9 mouse cellular contexts compared by ENCODE assay signal in genomic region chr8:117470342-117470781, GRCm38 (mm10). TPM values are rescaled to one million over a fixed set of nuclear protein-coding genes. Genes with fewer than 3 reads are reported as not detected.
DNase-seq lines count a peak whose midpoint lies in the region; ATAC-seq lines count a peak whose summit lies in the region.
"Had no signal": no experiment of that assay in that cellular context is flagged by ENCODE, and none has a peak within 500 bp of the region (broad histone marks: within the 10 kb centered on the region; RNA-seq: fewer than 3 reads in every experiment).

No protein-coding gene starts in this region.

- no peaks in the 10 kb centered on the region for H3K9me3 ChIP-seq in embryonic facial prominence, embryonic 15.5 days (replicated peaks)
- H3K9me3 ChIP-seq in heart, embryonic 15.5 days (replicated peaks), result no peaks in the 10 kb centered on the region
- H3K9me3 ChIP-seq in kidney, embryonic 16.5 days (ENCODE audit: low read length), result no peaks in the 10 kb centered on the region
- H3K9me3 ChIP-seq in limb, embryonic 13.5 days, result no peaks in the 10 kb centered on the region
- no peaks in the 10 kb centered on the region for H3K9me3 ChIP-seq in midbrain, embryonic 16.5 days (replicated peaks; ENCODE audit: control insufficient read depth, low read length, poor library complexity, severe bottlenecking)
- no peaks in the 10 kb centered on the region for H3K9me3 ChIP-seq in stomach, embryonic 16.5 days (replicated peaks; ENCODE audit: control insufficient read depth, low read length)

- peak; percentile 29 for DNase-seq in urinary bladder, adult 2 months (ENCODE audit: low spot score)
- no peak for DNase-seq in urinary bladder, postnatal 25 days (ENCODE audit: low spot score)

- H3K9ac ChIP-seq in embryonic facial prominence, embryonic 15.5 days, result no peak overlapping the region
- no peak overlapping the region for H3K9ac ChIP-seq in heart, embryonic 15.5 days
- H3K9ac ChIP-seq in kidney, embryonic 16.5 days (replicated peaks; ENCODE audit: low read length), result peak overlapping the region; percentile 57
- peak overlapping the region; percentile 45 for H3K9ac ChIP-seq in limb, embryonic 13.5 days
- H3K9ac ChIP-seq in midbrain, embryonic 16.5 days (ENCODE audit: low read depth, low read length), result peak overlapping the region; percentile 65
- H3K9ac ChIP-seq in stomach, embryonic 16.5 days (ENCODE audit: low read length), result peak overlapping the region; percentile 50

- H3K36me3 ChIP-seq in embryonic facial prominence, embryonic 15.5 days, result no peaks in the 10 kb centered on the region
- no peaks in the 10 kb centered on the region for H3K36me3 ChIP-seq in heart, embryonic 15.5 days
- no peaks in the 10 kb centered on the region for H3K36me3 ChIP-seq in kidney, embryonic 16.5 days (ENCODE audit: insufficient read depth, low read length)
- H3K36me3 ChIP-seq in limb, embryonic 13.5 days, result no peaks in the 10 kb centered on the region
- H3K36me3 ChIP-seq in midbrain, embryonic 16.5 days (ENCODE audit: control insufficient read depth, insufficient read depth, low read length), result no peaks in the 10 kb centered on the region
- no peaks in the 10 kb centered on the region for H3K36me3 ChIP-seq in stomach, embryonic 16.5 days (ENCODE audit: control insufficient read depth, insufficient read depth, low read length)

- H3K27me3 ChIP-seq in embryonic facial prominence, embryonic 15.5 days, result no peaks in the 10 kb centered on the region
- H3K27me3 ChIP-seq in heart, embryonic 15.5 days, result no peaks in the 10 kb centered on the region
- H3K27me3 ChIP-seq in kidney, embryonic 16.5 days (ENCODE audit: insufficient read depth, low read length), result no peaks in the 10 kb centered on the region
- H3K27me3 ChIP-seq in limb, embryonic 13.5 days, result no peaks in the 10 kb centered on the region
- no peaks in the 10 kb centered on the region for H3K27me3 ChIP-seq in midbrain, embryonic 16.5 days (ENCODE audit: control insufficient read depth, insufficient read depth, low read depth, low read length)
- no peaks in the 10 kb centered on the region for H3K27me3 ChIP-seq in stomach, embryonic 16.5 days (ENCODE audit: control insufficient read depth, insufficient read depth, low read length)
- H3K27me3 ChIP-seq: CH12.LX had no signal

- peak overlapping the region; percentile 46 for H3K4me2 ChIP-seq in embryonic facial prominence, embryonic 15.5 days (replicated peaks)
- peak overlapping the region; percentile 57 for H3K4me2 ChIP-seq in heart, embryonic 15.5 days
- H3K4me2 ChIP-seq in kidney, embryonic 16.5 days (replicated peaks; ENCODE audit: low read depth, low read length), result peak overlapping the region; percentile 55
- peak overlapping the region; percentile 57 for H3K4me2 ChIP-seq in limb, embryonic 13.5 days (replicated peaks)
- peak overlapping the region; percentile 60 for H3K4me2 ChIP-seq in midbrain, embryonic 16.5 days (ENCODE audit: low read length)
- H3K4me2 ChIP-seq in stomach, embryonic 16.5 days (ENCODE audit: low read depth, low read length), result peak overlapping the region; percentile 47

- no peak overlapping the region for H3K27ac ChIP-seq in embryonic facial prominence, embryonic 15.5 days (replicated peaks)
- no peak overlapping the region; the same call in 1 of the 2 replicates for H3K27ac ChIP-seq in heart, embryonic 15.5 days
- peak overlapping the region; percentile 87 for H3K27ac ChIP-seq in kidney, embryonic 16.5 days (ENCODE audit: low read length)
- peak overlapping the region; percentile 72 for H3K27ac ChIP-seq in limb, embryonic 13.5 days
- peak overlapping the region; percentile 95 for H3K27ac ChIP-seq in midbrain, embryonic 16.5 days (ENCODE audit: low read length)
- H3K27ac ChIP-seq in stomach, embryonic 16.5 days (ENCODE audit: low read length), result peak overlapping the region; percentile 70

- 0% methylated on average over 10 of the region's 14 CpGs for WGBS in embryonic facial prominence, embryonic 15.5 days
- WGBS in heart, embryonic 15.5 days, result under 1% methylated on average over 14 of the region's 14 CpGs
- 0% methylated on average over 14 of the region's 14 CpGs for WGBS in kidney, embryonic 16.5 days
- under 1% methylated on average over 9 of the region's 14 CpGs for WGBS in limb, embryonic 13.5 days
- WGBS in midbrain, embryonic 16.5 days, result 0% methylated on average over 11 of the region's 14 CpGs
- WGBS in stomach, embryonic 16.5 days, result under 1% methylated on average over 14 of the region's 14 CpGs

- peaks cover 16% of the 10 kb centered on the region for H3K4me1 ChIP-seq in embryonic facial prominence, embryonic 15.5 days
- H3K4me1 ChIP-seq in heart, embryonic 15.5 days (replicated peaks), result peaks cover 12% of the 10 kb centered on the region
- H3K4me1 ChIP-seq in kidney, embryonic 16.5 days (ENCODE audit: insufficient read depth, low read length), result peaks cover 14% of the 10 kb centered on the region
- peaks cover 17% of the 10 kb centered on the region for H3K4me1 ChIP-seq in limb, embryonic 13.5 days
- H3K4me1 ChIP-seq in midbrain, embryonic 16.5 days (ENCODE audit: control insufficient read depth, insufficient read depth, low read length), result peaks cover 16% of the 10 kb centered on the region
- peaks cover 12% of the 10 kb centered on the region for H3K4me1 ChIP-seq in stomach, embryonic 16.5 days (ENCODE audit: control insufficient read depth, insufficient read depth, low read length)

- ATAC-seq in embryonic facial prominence, embryonic 15.5 days (ENCODE audit: insufficient number of reproducible peaks, low FRiP score, low TSS enrichment, low read depth), result peak; percentile 78
- peak; percentile 80 for ATAC-seq in heart, embryonic 15.5 days (replicated peaks; ENCODE audit: insufficient number of reproducible peaks, insufficient read depth, low FRiP score, low read depth)
- ATAC-seq in kidney, embryonic 16.5 days (ENCODE audit: low FRiP score, low TSS enrichment), result peak; percentile 91
- ATAC-seq in limb, embryonic 13.5 days (ENCODE audit: low FRiP score, low read depth), result peak; percentile 85
- ATAC-seq in midbrain, embryonic 16.5 days, result peak; percentile 95
- peak; percentile 87 for ATAC-seq in stomach, embryonic 16.5 days (ENCODE audit: insufficient read depth, low FRiP score)

- 0 out of 2 replicates have a peak overlapping the region, but pooled peaks have one; percentile 16 for H3K4me3 ChIP-seq in embryonic facial prominence, embryonic 15.5 days (replicated peaks)
- peak overlapping the region; percentile 24 for H3K4me3 ChIP-seq in heart, embryonic 15.5 days
- H3K4me3 ChIP-seq in kidney, embryonic 16.5 days (ENCODE audit: low read length), result peak overlapping the region; percentile 29
- peak overlapping the region; percentile 27 for H3K4me3 ChIP-seq in limb, embryonic 13.5 days
- peak overlapping the region; percentile 27 for H3K4me3 ChIP-seq in midbrain, embryonic 16.5 days (ENCODE audit: low read depth, low read length)
- H3K4me3 ChIP-seq in stomach, embryonic 16.5 days (replicated peaks; ENCODE audit: low read length), result peak overlapping the region; percentile 33

RNA-seq across cellular contexts. Expression of gene Plcg2, which starts 27.7 kb away (rescaled TPM):
- polyA plus RNA-seq in urinary bladder, adult 2 months (2012; rRNA removed), result 7.2 and 9.6 TPM in 2 replicates
- 3.8 and 3.9 TPM in 2 replicates for polyA plus RNA-seq in embryonic facial prominence, embryonic 15.5 days (2015; fragmentation: Nextera tagmentation; extraction: Ambion mirVana)
- 6.1 and 8.2 TPM in 2 replicates for polyA plus RNA-seq in heart, embryonic 15.5 days (2015; fragmentation: Nextera tagmentation; extraction: Ambion mirVana)
- polyA plus RNA-seq in kidney, embryonic 16.5 days (2015; fragmentation: Nextera tagmentation; extraction: Ambion mirVana), result 7.6 and 7.7 TPM in 2 replicates
- 2.4 and 3.5 TPM in 2 replicates for polyA plus RNA-seq in limb, embryonic 13.5 days (2015; fragmentation: Nextera tagmentation; extraction: Ambion mirVana)
- 0.89 and 1.2 TPM in 2 replicates for polyA plus RNA-seq in midbrain, embryonic 16.5 days (2015; fragmentation: Nextera tagmentation; extraction: Ambion mirVana)
- 4.6 and 5.2 TPM in 2 replicates for polyA plus RNA-seq in stomach, embryonic 16.5 days (2015; fragmentation: Nextera tagmentation; extraction: Ambion mirVana)

Comparison
In these comparisons a context has a peak if more than half of its experiments do, and no peak if none do; other contexts are left out.
1. H3K27ac ChIP-seq: peak in kidney, embryonic 16.5 days (single experiment), limb, embryonic 13.5 days (single experiment), midbrain, embryonic 16.5 days (single experiment) and stomach, embryonic 16.5 days (single experiment); none in embryonic facial prominence, embryonic 15.5 days (single experiment) and heart, embryonic 15.5 days (single experiment).
2. H3K9ac ChIP-seq: peak in kidney, embryonic 16.5 days (single experiment), limb, embryonic 13.5 days (single experiment), midbrain, embryonic 16.5 days (single experiment) and stomach, embryonic 16.5 days (single experiment); none in embryonic facial prominence, embryonic 15.5 days (single experiment) and heart, embryonic 15.5 days (single experiment).
3. Peak in every context shown above with its lines, with median percentiles within 50 percentile points of each other: ATAC-seq, H3K4me2 ChIP-seq and H3K4me3 ChIP-seq.